Mouse (Mus musculus) C2C12 (cell line): ENCODE measurements around the gene Acvr1c.

Source experiments
- CEBPB ChIP-seq: IDR thresholded peaks from one replicate; pipeline ENCODE4 v1.6.1; 2011; ENCODE audit warnings: low read depth, mild to moderate bottlenecking, control low read depth, moderate library complexity
- CTCF ChIP-seq: IDR thresholded peaks from one replicate; pipeline ENCODE4 v1.5.1; 2011; ENCODE audit not compliant: control insufficient read depth, insufficient read depth, insufficient read length
- MAX ChIP-seq: IDR thresholded peaks from one replicate; pipeline ENCODE4 v1.6.1; 2011; ENCODE audit warnings: mild to moderate bottlenecking, control low read depth
- MYOD1 ChIP-seq: IDR thresholded peaks from one replicate; pipeline ENCODE4 v1.6.1; 2011; ENCODE audit warnings: low read depth; ENCODE audit not compliant: control insufficient read depth, insufficient read length
- USF1 ChIP-seq: IDR thresholded peaks from one replicate; pipeline ENCODE4 v1.6.1; 2011; ENCODE audit warnings: low read depth, mild to moderate bottlenecking, control low read depth, moderate library complexity

- TF ChIP-seq CTCF (no peak), USF1 (no peak), MAX (no peak), MYOD1 (no peak), CEBPB (no peak)
These were observed 117.1 kb downstream of the Acvr1c start for GRCm38 (mm10) chr2:58240639-58241038.
